Mouse (Mus musculus) MEL (cell line): ENCODE results near the gene Pde6b. TPM values are rescaled to one million over a fixed set of nuclear protein-coding genes. Genes with fewer than 3 reads are reported as not detected.
A peak's percentile ranks its signal among the peaks of the same experiment; 100 is the strongest.

ENCODE experiments used
- DNase-seq: peaks from one replicate; pipeline ENCODE4 v3.0.0; 2011; ENCODE audit warnings: low read depth, low spot score
- H3K27ac ChIP-seq: 2 replicates; pipeline ENCODE4 v1.5.1; 2012; ENCODE audit warnings: low read depth, mild to moderate bottlenecking, control low read depth, low read length, moderate library complexity; ENCODE audit not compliant: control insufficient read depth
- H3K27me3 ChIP-seq, 2 experiments: fragments of 150-350 bp in 1 of 2; sonication (generic) in 1 of 2; 2 replicates each; pipeline ENCODE4 v1.6.1; 2012; ENCODE audit warnings: low read length in 2 of 2, mild to moderate bottlenecking in 2 of 2, improper control_type of control experiment in 1 of 2, moderate library complexity in 1 of 2; ENCODE audit not compliant: insufficient read depth in 2 of 2, control insufficient read depth in 1 of 2
- H3K36me3 ChIP-seq, 2 experiments: 2 replicates each; pipeline ENCODE4 v1.6.1; 2012 to 2014; ENCODE audit warnings: low read length in 2 of 2, improper control_type of control experiment in 1 of 2, inconsistent platforms in 1 of 2, mild to moderate bottlenecking in 1 of 2; ENCODE audit not compliant: insufficient read depth in 2 of 2, control insufficient read depth in 1 of 2
- H3K4me1 ChIP-seq, 2 experiments: fragments of 150-350 bp in 1 of 2; sonication (generic) in 1 of 2; 2 replicates each; pipeline ENCODE4 v1.6.1; 2012; ENCODE audit warnings: low read length in 2 of 2, improper control_type of control experiment in 1 of 2, mild to moderate bottlenecking in 1 of 2; ENCODE audit not compliant: insufficient read depth in 2 of 2, control insufficient read depth in 1 of 2
- H3K4me3 ChIP-seq, 2 experiments: fragments of 150-350 bp in 1 of 2; sonication (generic) in 1 of 2; 2 replicates each; pipeline ENCODE4 v1.5.1; 2012; ENCODE audit warnings: low read depth in 2 of 2, low read length in 2 of 2, mild to moderate bottlenecking in 2 of 2, moderate library complexity in 2 of 2, control low read depth in 1 of 2, improper control_type of control experiment in 1 of 2; ENCODE audit not compliant: control insufficient read depth in 1 of 2, insufficient read depth in 1 of 2
- H3K79me2 ChIP-seq: 2 replicates; pipeline ENCODE4 v1.6.1; 2012; ENCODE audit warnings: mild to moderate bottlenecking, low read length, moderate library complexity; ENCODE audit not compliant: control insufficient read depth, poor library complexity, insufficient read depth
- H3K9ac ChIP-seq: 2 replicates; pipeline ENCODE4 v1.6.1; 2012; ENCODE audit warnings: low read depth, mild to moderate bottlenecking, control low read depth, low read length, moderate library complexity; ENCODE audit not compliant: control insufficient read depth, poor library complexity, severe bottlenecking
- H3K9me3 ChIP-seq: fragments of 150-350 bp; sonication (generic); replicated peaks from 2 replicates; pipeline ENCODE4 v1.6.1; 2012; ENCODE audit warnings: mild to moderate bottlenecking, low read length, improper control_type of control experiment, moderate library complexity; ENCODE audit not compliant: insufficient read depth
- BHLHE40 ChIP-seq: IDR thresholded peaks from 2 replicates; pipeline ENCODE4 v1.6.1; 2012; ENCODE audit warnings: low read depth, mild to moderate bottlenecking, inconsistent platforms, low read length, improper control_type of control experiment, borderline replicate concordance
- CHD2 ChIP-seq: IDR thresholded peaks from 2 replicates; pipeline ENCODE4 v1.6.1; 2011; ENCODE audit warnings: low read length, improper control_type of control experiment
- CTCF ChIP-seq, 3 experiments: IDR thresholded peaks in 2 of 3; conservative IDR thresholded peaks in 1 of 3; 2 replicates each; pipeline ENCODE4 v1.5.1; 2011 to 2012; ENCODE audit warnings: low read length in 3 of 3, low read depth in 2 of 3, mild to moderate bottlenecking in 2 of 3, improper control_type of control experiment in 1 of 3, inconsistent platforms in 1 of 3, mixed read lengths in 1 of 3, moderate library complexity in 1 of 3; ENCODE audit not compliant: control insufficient read depth in 1 of 3, insufficient read depth in 1 of 3, poor library complexity in 1 of 3, severe bottlenecking in 1 of 3
- E2F4 ChIP-seq: IDR thresholded peaks from 2 replicates; pipeline ENCODE4 v1.6.1; 2011; ENCODE audit warnings: low read depth, low read length, improper control_type of control experiment, borderline replicate concordance
- ELF1 ChIP-seq: IDR thresholded peaks from 2 replicates; pipeline ENCODE4 v1.6.1; 2014; ENCODE audit warnings: low read depth, mild to moderate bottlenecking, inconsistent platforms, low read length, improper control_type of control experiment, moderate library complexity
- EP300 ChIP-seq, 2 experiments: IDR thresholded peaks; 2 replicates each; pipeline ENCODE4 v1.6.1; 2011; ENCODE audit warnings: improper control_type of control experiment in 2 of 2, low read length in 2 of 2, low read depth in 1 of 2, mild to moderate bottlenecking in 1 of 2
- ETS1 ChIP-seq: IDR thresholded peaks from 2 replicates; pipeline ENCODE4 v1.6.1; 2012; ENCODE audit warnings: low read depth, mild to moderate bottlenecking, inconsistent platforms, low read length, improper control_type of control experiment, moderate library complexity
- GABPA ChIP-seq: IDR thresholded peaks from 2 replicates; pipeline ENCODE4 v1.6.1; 2012; ENCODE audit warnings: low read depth, mild to moderate bottlenecking, inconsistent platforms, low read length, improper control_type of control experiment, moderate library complexity
- GATA1 ChIP-seq: IDR thresholded peaks from 2 replicates; pipeline ENCODE4 v1.6.1; 2011; ENCODE audit warnings: low read depth, low read length, improper control_type of control experiment
- HCFC1 ChIP-seq: IDR thresholded peaks from 2 replicates; pipeline ENCODE4 v1.6.1; 2012; ENCODE audit warnings: low read depth, mild to moderate bottlenecking, inconsistent platforms, low read length, improper control_type of control experiment, moderate library complexity
- JUND ChIP-seq: IDR thresholded peaks from 2 replicates; pipeline ENCODE4 v1.6.1; 2011; ENCODE audit warnings: low read depth, mild to moderate bottlenecking, improper control_type of control experiment, low read length
- MAFK ChIP-seq: IDR thresholded peaks from 2 replicates; pipeline ENCODE4 v1.6.1; 2011; ENCODE audit warnings: low read depth, mild to moderate bottlenecking, low read length, improper control_type of control experiment, borderline replicate concordance
- MAX ChIP-seq: IDR thresholded peaks from 2 replicates; pipeline ENCODE4 v1.6.1; 2011; ENCODE audit warnings: low read length, improper control_type of control experiment
- MAZ ChIP-seq: IDR thresholded peaks from 2 replicates; pipeline ENCODE4 v1.6.1; 2012; ENCODE audit warnings: low read depth, mild to moderate bottlenecking, inconsistent platforms, low read length, improper control_type of control experiment
- MEF2A ChIP-seq: IDR thresholded peaks from 2 replicates; pipeline ENCODE4 v1.6.1; 2014; ENCODE audit warnings: low read depth, mild to moderate bottlenecking, inconsistent platforms, low read length, improper control_type of control experiment; ENCODE audit not compliant: poor library complexity, insufficient replicate concordance, severe bottlenecking; ENCODE audit errors: extremely low read depth
- MXI1 ChIP-seq: IDR thresholded peaks from 2 replicates; pipeline ENCODE4 v1.6.1; 2011; ENCODE audit warnings: mild to moderate bottlenecking, low read depth, low read length, improper control_type of control experiment
- MYB ChIP-seq: IDR thresholded peaks from 2 replicates; pipeline ENCODE4 v1.6.1; 2011; ENCODE audit warnings: mild to moderate bottlenecking, low read depth, low read length, improper control_type of control experiment
- MYC ChIP-seq: IDR thresholded peaks from 2 replicates; pipeline ENCODE4 v1.6.1; 2011; ENCODE audit warnings: low read depth, mild to moderate bottlenecking, low read length, improper control_type of control experiment, moderate library complexity
- NELFE ChIP-seq: IDR thresholded peaks from 2 replicates; pipeline ENCODE4 v1.6.1; 2011; ENCODE audit warnings: low read depth, low read length, improper control_type of control experiment
- NRF1 ChIP-seq: IDR thresholded peaks from 2 replicates; pipeline ENCODE4 v1.6.1; 2014; ENCODE audit warnings: low read depth, mild to moderate bottlenecking, inconsistent platforms, low read length, improper control_type of control experiment, moderate library complexity; ENCODE audit not compliant: poor library complexity, insufficient read depth, severe bottlenecking
- POLR2A ChIP-seq, 2 experiments: IDR thresholded peaks; 2 replicates each; pipeline ENCODE4 v1.6.1; 2011 to 2012; ENCODE audit warnings: low read length in 2 of 2, mild to moderate bottlenecking in 2 of 2, control low read depth in 1 of 2, improper control_type of control experiment in 1 of 2, low read depth in 1 of 2, moderate library complexity in 1 of 2; ENCODE audit not compliant: control insufficient read depth in 1 of 2, insufficient read depth in 1 of 2, poor library complexity in 1 of 2
- POLR2AphosphoS5 ChIP-seq: IDR thresholded peaks from 2 replicates; pipeline ENCODE4 v1.6.1; 2012; ENCODE audit warnings: low read depth, borderline replicate concordance, mild to moderate bottlenecking, inconsistent platforms, low read length, moderate library complexity, mixed read lengths
- RCOR1 ChIP-seq: IDR thresholded peaks from 2 replicates; pipeline ENCODE4 v1.6.1; 2012; ENCODE audit warnings: low read depth, mild to moderate bottlenecking, inconsistent platforms, low read length, improper control_type of control experiment
- SIN3A ChIP-seq: IDR thresholded peaks from 2 replicates; pipeline ENCODE4 v1.6.1; 2012; ENCODE audit warnings: low read length, improper control_type of control experiment, inconsistent platforms
- SMC3 ChIP-seq: IDR thresholded peaks from 2 replicates; pipeline ENCODE4 v1.6.1; 2011; ENCODE audit warnings: low read depth, low read length, improper control_type of control experiment
- TAL1 ChIP-seq: IDR thresholded peaks from 2 replicates; pipeline ENCODE4 v1.6.1; 2012; ENCODE audit warnings: mild to moderate bottlenecking, inconsistent platforms, low read length, moderate library complexity, mixed read lengths
- TBP ChIP-seq: IDR thresholded peaks from 2 replicates; pipeline ENCODE4 v1.8.0; 2011; ENCODE audit warnings: low read depth, low read length, improper control_type of control experiment
- TCF12 ChIP-seq: IDR thresholded peaks from 2 replicates; pipeline ENCODE4 v1.6.1; 2014; ENCODE audit warnings: low read depth, mild to moderate bottlenecking, inconsistent platforms, low read length, improper control_type of control experiment, moderate library complexity
- UBTF ChIP-seq: IDR thresholded peaks from 2 replicates; pipeline ENCODE4 v1.6.1; 2012; ENCODE audit warnings: low read depth, mild to moderate bottlenecking, inconsistent platforms, low read length, improper control_type of control experiment, moderate library complexity, borderline replicate concordance; ENCODE audit not compliant: insufficient read depth
- USF1 ChIP-seq: IDR thresholded peaks from 2 replicates; pipeline ENCODE4 v1.6.1; 2014; ENCODE audit warnings: low read depth, mild to moderate bottlenecking, inconsistent platforms, low read length, improper control_type of control experiment, moderate library complexity
- USF2 ChIP-seq, 2 experiments: IDR thresholded peaks; 2 replicates each; pipeline ENCODE4 v1.6.1; 2011 to 2012; ENCODE audit warnings: improper control_type of control experiment in 2 of 2, low read length in 2 of 2, borderline replicate concordance in 1 of 2, inconsistent platforms in 1 of 2, low read depth in 1 of 2, mild to moderate bottlenecking in 1 of 2; ENCODE audit not compliant: insufficient read depth in 1 of 2
- ZC3H11A ChIP-seq: IDR thresholded peaks from 2 replicates; pipeline ENCODE4 v1.6.1; 2012; ENCODE audit warnings: low read depth, mild to moderate bottlenecking, inconsistent platforms, low read length, improper control_type of control experiment
- ZKSCAN1 ChIP-seq: IDR thresholded peaks from 2 replicates; pipeline ENCODE4 v1.6.1; 2012; ENCODE audit warnings: low read depth, mild to moderate bottlenecking, inconsistent platforms, low read length, improper control_type of control experiment, moderate library complexity
- ZMIZ1 ChIP-seq: IDR thresholded peaks from 2 replicates; pipeline ENCODE4 v1.6.1; 2012; ENCODE audit warnings: low read depth, mild to moderate bottlenecking, inconsistent platforms, low read length, improper control_type of control experiment, moderate library complexity
- ZNF384 ChIP-seq: IDR thresholded peaks from 2 replicates; pipeline ENCODE4 v1.6.1; 2012; ENCODE audit warnings: low read depth, mild to moderate bottlenecking, inconsistent platforms, low read length, improper control_type of control experiment
- polyA plus RNA-seq, 2 experiments: library from polyadenylated mRNA; stranded (reverse) in 1 of 2; unstranded in 1 of 2; fragments of >175 nt in 1 of 2; fragments of >200 nt in 1 of 2; gene quantifications; 2 replicates each; pipeline versions ENCODE4 v1.2.1 to v1.2.4; 2012; ENCODE audit warnings: low replicate concordance in 2 of 2, low read depth in 1 of 2; ENCODE audit not compliant: insufficient read length in 2 of 2, insufficient read depth in 1 of 2, missing spikeins in 1 of 2
- total RNA-seq: library from RNA; depleted of rRNA; stranded (reverse); fragments of 300-350 nt; gene quantifications from 2 replicates; pipeline ENCODE4 v1.2.3, GENCODE M21; 2012

Gene Pde6b
- total and polyA plus RNA-seq, 3 experiments = 0.07 to 0.12 TPM; not detected in 1

GRCm38 (mm10) chr5:108433804-108434587 is 45.8 kb downstream of the Pde6b start, which contains the start of gene Atp5k:
Gene Atp5k, minus strand, starts transcription at chr5:108434448.
- peak; percentile 95 for DNase-seq
- peak within 1 kb of the TSS; percentile 85 for H3K9ac ChIP-seq
- H3K36me3 ChIP-seq = peaks cover 0 to 3% of the 10 kb centered on the region in 2 experiments
- peak within 1 kb of the TSS; percentile 21 for H3K27ac ChIP-seq
- no peaks in the 10 kb centered on the region for H3K9me3 ChIP-seq
- H3K79me2 ChIP-seq = peaks cover 13% of the 10 kb centered on the region
- peaks cover under 1 to 2% of the 10 kb centered on the region in 2 experiments; a peak in 2 of 4 replicates for H3K27me3 ChIP-seq
- H3K4me3 ChIP-seq = peak within 1 kb of the TSS; percentile 86 to 91
- peaks cover 0 to 13% of the 10 kb centered on the region in 2 experiments; a peak in 2 of 4 replicates for H3K4me1 ChIP-seq
- no peak for TF ChIP-seq MYB
- peak; percentile 93 for TF ChIP-seq HCFC1
- TF ChIP-seq ZKSCAN1 = no peak
- peak; percentile 65 for TF ChIP-seq TCF12
- TF ChIP-seq RCOR1 = no peak
- TF ChIP-seq MXI1 = peak; percentile 76
- TF ChIP-seq BHLHE40 = no peak
- TF ChIP-seq USF1 = 0 out of 2 replicates have a peak, but pooled peaks have one; percentile 21
- TF ChIP-seq ZMIZ1 = peak; percentile 83
- no peak for TF ChIP-seq TAL1
- TF ChIP-seq SMC3 = peak; percentile 61
- TF ChIP-seq JUND = no peak
- no peak for TF ChIP-seq GATA1
- TF ChIP-seq CHD2 = 0 out of 2 replicates have a peak, but pooled peaks have one; percentile 42
- TF ChIP-seq MAFK = no peak
- peak; percentile 88 for TF ChIP-seq SIN3A
- TF ChIP-seq ZNF384 = no peak
- peak; percentile 74 to 96 (median 94) for TF ChIP-seq CTCF (IDR thresholded peaks at IDR 0.05 in 2 of 3, conservative IDR thresholded peaks at IDR 0.05 in 1 of 3; ENCODE audit: control insufficient read depth in 1 of 3, insufficient read depth in 1 of 3, low read depth in 2 of 3, low read length in 3 of 3, poor library complexity in 1 of 3, severe bottlenecking in 1 of 3)
- TF ChIP-seq TBP = peak; percentile 87
- TF ChIP-seq MAX = peak; percentile 33
- TF ChIP-seq POLR2AphosphoS5 = no peak
- TF ChIP-seq NRF1 = peak; percentile 89
- no peak for TF ChIP-seq UBTF
- TF ChIP-seq ETS1 = 0 out of 2 replicates have a peak, but pooled peaks have one; percentile 7
- TF ChIP-seq MAZ = peak; percentile 49; the same call in 1 of the 2 replicates
- no peak for TF ChIP-seq MEF2A
- TF ChIP-seq POLR2A (IDR thresholded peaks at IDR 0.05; ENCODE audit: control insufficient read depth in 1 of 2, insufficient read depth in 1 of 2, low read depth in 1 of 2, low read length in 2 of 2, poor library complexity in 1 of 2) = peak; percentile 56 to 96; a peak in 3 of 4 replicates
- TF ChIP-seq NELFE = peak; percentile 92
- TF ChIP-seq ELF1 = peak; percentile 92
- peak in 1 of 2 experiments; percentile 23; a peak in 1 of 4 replicates for TF ChIP-seq EP300 (IDR thresholded peaks at IDR 0.05; ENCODE audit: low read depth in 1 of 2, low read length in 2 of 2)
- peak; percentile 55; the same call in 1 of the 2 replicates for TF ChIP-seq GABPA
- TF ChIP-seq ZC3H11A = no peak
- TF ChIP-seq USF2 (IDR thresholded peaks at IDR 0.05; ENCODE audit: borderline replicate concordance in 1 of 2, insufficient read depth in 1 of 2, low read depth in 1 of 2, low read length in 2 of 2) = no peak
- peak; percentile 68; the same call in 1 of the 2 replicates for TF ChIP-seq MYC
- no peak; the same call in 1 of the 2 replicates for TF ChIP-seq E2F4
